Mouse (Mus musculus) CH12.LX (cell line): ENCODE data around the gene Tagln2.

ENCODE experiments used
- CTCF ChIP-seq, 2 experiments: IDR thresholded peaks in 1 of 2; conservative IDR thresholded peaks in 1 of 2; 2 replicates each; pipeline ENCODE4 v1.5.1; 2011 to 2012; ENCODE audit warnings: low read depth in 2 of 2, low read length in 2 of 2, improper control_type of control experiment in 1 of 2, inconsistent platforms in 1 of 2, mild to moderate bottlenecking in 1 of 2, moderate library complexity in 1 of 2
- EP300 ChIP-seq: IDR thresholded peaks from 2 replicates; pipeline ENCODE4 v1.6.1; 2011; ENCODE audit warnings: low read length, improper control_type of control experiment
- ETS1 ChIP-seq: conservative IDR thresholded peaks from 2 replicates; pipeline ENCODE4 v1.6.1; 2012; ENCODE audit warnings: low read depth, mild to moderate bottlenecking, inconsistent platforms, low read length, improper control_type of control experiment, moderate library complexity
- GABPA ChIP-seq: IDR thresholded peaks from 2 replicates; pipeline ENCODE4 v1.6.1; 2012; ENCODE audit warnings: low read depth, low read length, improper control_type of control experiment, inconsistent platforms; ENCODE audit not compliant: insufficient replicate concordance
- HCFC1 ChIP-seq: IDR thresholded peaks from 2 replicates; pipeline ENCODE4 v1.6.1; 2012; ENCODE audit warnings: low read depth, mild to moderate bottlenecking, inconsistent platforms, low read length, improper control_type of control experiment
- MAZ ChIP-seq: IDR thresholded peaks from 2 replicates; pipeline ENCODE4 v1.6.1; 2012; ENCODE audit warnings: low read depth, mild to moderate bottlenecking, inconsistent platforms, low read length, improper control_type of control experiment, moderate library complexity
- USF1 ChIP-seq: IDR thresholded peaks from 2 replicates; pipeline ENCODE4 v1.6.1; 2014; ENCODE audit warnings: low read depth, mild to moderate bottlenecking, inconsistent platforms, low read length, improper control_type of control experiment
- USF2 ChIP-seq: conservative IDR thresholded peaks from 2 replicates; pipeline ENCODE4 v1.6.1; 2011; ENCODE audit warnings: low read depth, low read length, improper control_type of control experiment

GRCm38 (mm10) chr1:172523699-172524101, 23.9 kb downstream of the Tagln2 start:
- TF ChIP-seq USF1, result no peak
- no peak for TF ChIP-seq CTCF (conservative IDR thresholded peaks at IDR 0.05 in 1 of 2, IDR thresholded peaks at IDR 0.05 in 1 of 2; ENCODE audit: low read depth in 2 of 2, low read length in 2 of 2)
- TF ChIP-seq GABPA, result no peak
- TF ChIP-seq HCFC1, result no peak
- no peak for TF ChIP-seq USF2
- no peak for TF ChIP-seq EP300
- TF ChIP-seq MAZ, result no peak
- TF ChIP-seq ETS1, result no peak
